Mouse (Mus musculus) mouse trophoblast stem cell (cell line): ENCODE measurements around the gene 9130213A22Rik.

Source experiments
- in situ Hi-C, 2 experiments: fragments of 300-500 bp; cut with MseI, MboI; formaldehyde crosslinking; loops; 2 replicates in 1 of 2; 3 replicates in 1 of 2; pipeline ENCODE4 v1.15.1; 2025

The 9130213A22Rik gene

GRCm38 (mm10) chr11:69107676-69108075 lies 14.7 kb downstream of the 9130213A22Rik start:
- in situ Hi-C loops, result no loop called here

GRCm38 (mm10) chr11:69106842-69107241 lies 15.5 kb downstream of the 9130213A22Rik start:
- in situ Hi-C loops, result no loop called here

- in situ Hi-C loops, result no loop called here
Observed at GRCm38 (mm10) chr11:69106299-69106698, 16.1 kb downstream of the 9130213A22Rik start.

- in situ Hi-C loops, result no loop called here
Observed at GRCm38 (mm10) chr11:69105796-69106195, 16.6 kb downstream of the 9130213A22Rik start.

- in situ Hi-C loops, result no loop called here
Observed at GRCm38 (mm10) chr11:69105227-69105626, 17.2 kb downstream of the 9130213A22Rik start.

GRCm38 (mm10) chr11:69104487-69104886 lies 17.9 kb downstream of the 9130213A22Rik start:
- in situ Hi-C loops, result no loop called here

- in situ Hi-C loops, result no loop called here
Observed at GRCm38 (mm10) chr11:69103531-69104435, 18.6 kb downstream of the 9130213A22Rik start.

GRCm38 (mm10) chr11:69103121-69103520 lies 19.3 kb downstream of the 9130213A22Rik start:
- in situ Hi-C loops, result no loop called here

GRCm38 (mm10) chr11:69102403-69102725 lies 20.0 kb downstream of the 9130213A22Rik start:
- in situ Hi-C loops, result no loop called here

GRCm38 (mm10) chr11:69101604-69102402 lies 20.6 kb downstream of the 9130213A22Rik start:
- in situ Hi-C loops, result no loop called here

- in situ Hi-C loops, result no loop called here
Observed at GRCm38 (mm10) chr11:69100639-69101360, 21.6 kb downstream of the 9130213A22Rik start.

- in situ Hi-C loops, result no loop called here
Observed at GRCm38 (mm10) chr11:69099915-69100345, 22.5 kb downstream of the 9130213A22Rik start.

GRCm38 (mm10) chr11:69099177-69099914 lies 23.0 kb downstream of the 9130213A22Rik start:
- in situ Hi-C loops, result no loop called here

GRCm38 (mm10) chr11:69098762-69099091 lies 23.7 kb downstream of the 9130213A22Rik start:
- in situ Hi-C loops, result no loop called here

- in situ Hi-C loops, result no loop called here
Observed at GRCm38 (mm10) chr11:69098039-69098761, 24.2 kb downstream of the 9130213A22Rik start.

GRCm38 (mm10) chr11:69096987-69097900 lies 25.1 kb downstream of the 9130213A22Rik start:
- in situ Hi-C loops, result no loop called here

GRCm38 (mm10) chr11:69096360-69096986 lies 25.9 kb downstream of the 9130213A22Rik start:
- in situ Hi-C loops, result no loop called here

GRCm38 (mm10) chr11:69095511-69096231 lies 26.7 kb downstream of the 9130213A22Rik start:
- in situ Hi-C loops, result no loop called here
